Mouse (Mus musculus): ENCODE measurements around the gene Myo1a. TPM values are rescaled to one million over a fixed set of nuclear protein-coding genes. Genes with fewer than 3 reads are reported as not detected.

The Myo1a gene
- polyA plus RNA-seq, 1 experiment from 2014 or later, result 15.3 TPM

- ATAC-seq (ENCODE audit: insufficient read depth, low FRiP score, low read depth), result no peak
- H3K4me1 ChIP-seq, result peaks cover 4% of the 10 kb centered on the region; the same call in 1 of the 2 replicates
- no peak overlapping the region for H3K4me3 ChIP-seq (replicated peaks)
- no peak overlapping the region for H3K27ac ChIP-seq
- no peaks in the 10 kb centered on the region for H3K27me3 ChIP-seq (replicated peaks)
- H3K36me3 ChIP-seq, result no peaks in the 10 kb centered on the region
- H3K9ac ChIP-seq, result no peak overlapping the region
- WGBS, result 68% methylated on average over 2 of the region's 2 CpGs
- H3K4me2 ChIP-seq, result no peak overlapping the region
- no peaks in the 10 kb centered on the region for H3K9me3 ChIP-seq
Measured at GRCm38 (mm10) chr10:127736266-127736665, 31.3 kb downstream of the Myo1a start.

- Histone ChIP-seq H3K4me1 (peaks cover 4% of the 10 kb centered on the region; the same call in 1 of the 2 replicates), H3K9me3 (no peaks in the 10 kb centered on the region), H3K4me2 (no peak overlapping the region), H3K27ac (no peak overlapping the region), H3K36me3 (peaks cover 6% of the 10 kb centered on the region; the same call in 1 of the 2 replicates), H3K27me3 (replicated peaks) (no peaks in the 10 kb centered on the region), H3K9ac (no peak overlapping the region), H3K4me3 (replicated peaks) (no peak overlapping the region)
- ATAC-seq (ENCODE audit: insufficient read depth, low FRiP score, low read depth), result no peak
- 64% methylated on average over 4 of the region's 4 CpGs for WGBS
Measured at GRCm38 (mm10) chr10:127736916-127737315, 31.9 kb downstream of the Myo1a start.

- no peaks in the 10 kb centered on the region for H3K9me3 ChIP-seq
- H3K27me3 ChIP-seq (replicated peaks), result no peaks in the 10 kb centered on the region
- H3K4me3 ChIP-seq (replicated peaks), result no peak overlapping the region
- 21% methylated on average over 2 of the region's 2 CpGs for WGBS
- H3K36me3 ChIP-seq, result peaks cover 12% of the 10 kb centered on the region
- H3K27ac ChIP-seq, result 0 out of 2 replicates have a peak overlapping the region, but pooled peaks have one; percentile 5
- ATAC-seq (ENCODE audit: insufficient read depth, low FRiP score, low read depth), result no peak
- H3K4me1 ChIP-seq, result peaks cover 4% of the 10 kb centered on the region; the same call in 1 of the 2 replicates
- no peak overlapping the region for H3K9ac ChIP-seq
- H3K4me2 ChIP-seq, result no peak overlapping the region
Measured at GRCm38 (mm10) chr10:127737552-127737951, 32.6 kb downstream of the Myo1a start.

- Histone ChIP-seq H3K27ac (peak overlapping the region; percentile 79; the same call in 1 of the 2 replicates), H3K36me3 (peaks cover 20% of the 10 kb centered on the region), H3K4me3 (replicated peaks) (no peak overlapping the region; the same call in 1 of the 2 replicates), H3K4me1 (peaks cover 4% of the 10 kb centered on the region; the same call in 1 of the 2 replicates), H3K4me2 (peak overlapping the region; percentile 62), H3K27me3 (replicated peaks) (no peaks in the 10 kb centered on the region), H3K9ac (no peak overlapping the region), H3K9me3 (no peaks in the 10 kb centered on the region)
- 35% methylated on average over 13 of the region's 13 CpGs for WGBS
- ATAC-seq (ENCODE audit: insufficient read depth, low FRiP score, low read depth), result 0 out of 2 replicates have a peak, but pooled peaks have one; percentile 36
Measured at GRCm38 (mm10) chr10:127738151-127738882, 33.3 kb downstream of the Myo1a start.

GRCm38 (mm10) chr10:127739083-127739660 is 34.2 kb downstream of the Myo1a start, which contains the start of gene Zbtb39:
Gene Zbtb39, plus strand, starts transcription at chr10:127739538.
- 1% methylated on average over 49 of the region's 61 CpGs for WGBS
- H3K4me2 ChIP-seq, result peak within 1 kb of the TSS; percentile 62
- ATAC-seq (ENCODE audit: insufficient read depth, low FRiP score, low read depth), result peak; percentile 79
- peaks cover 29% of the 10 kb centered on the region for H3K36me3 ChIP-seq
- no peaks in the 10 kb centered on the region for H3K9me3 ChIP-seq
- H3K27ac ChIP-seq, result peak within 1 kb of the TSS; percentile 79
- H3K4me3 ChIP-seq (replicated peaks), result peak within 1 kb of the TSS; percentile 81
- H3K9ac ChIP-seq, result peak within 1 kb of the TSS; percentile 73
- peaks cover 4% of the 10 kb centered on the region; the same call in 1 of the 2 replicates for H3K4me1 ChIP-seq
- H3K27me3 ChIP-seq (replicated peaks), result no peaks in the 10 kb centered on the region

- H3K4me2 ChIP-seq, result peak overlapping the region; percentile 62
- no peaks in the 10 kb centered on the region for H3K27me3 ChIP-seq (replicated peaks)
- 0% methylated on average over 40 of the region's 55 CpGs for WGBS
- H3K27ac ChIP-seq, result peak overlapping the region; percentile 79
- peak overlapping the region; percentile 73 for H3K9ac ChIP-seq
- peaks cover 34% of the 10 kb centered on the region for H3K36me3 ChIP-seq
- H3K9me3 ChIP-seq, result no peaks in the 10 kb centered on the region
- H3K4me1 ChIP-seq, result peaks cover 4% of the 10 kb centered on the region; the same call in 1 of the 2 replicates
- H3K4me3 ChIP-seq (replicated peaks), result peak overlapping the region; percentile 81
- peak; percentile 33; the same call in 1 of the 2 replicates for ATAC-seq (ENCODE audit: insufficient read depth, low FRiP score, low read depth)
Measured at GRCm38 (mm10) chr10:127739661-127740161, 34.7 kb downstream of the Myo1a start.

GRCm38 (mm10) chr10:127744661-127745060 is 39.7 kb downstream of the Myo1a start:
- 63% methylated on average over 5 of the region's 5 CpGs for WGBS
- Histone ChIP-seq H3K4me2 (no peak overlapping the region), H3K27me3 (replicated peaks) (no peaks in the 10 kb centered on the region), H3K4me3 (replicated peaks) (no peak overlapping the region), H3K9me3 (no peaks in the 10 kb centered on the region), H3K4me1 (peaks cover 13% of the 10 kb centered on the region), H3K36me3 (peaks cover 52% of the 10 kb centered on the region), H3K27ac (no peak overlapping the region), H3K9ac (no peak overlapping the region)
- no peak for ATAC-seq (ENCODE audit: insufficient read depth, low FRiP score, low read depth)

GRCm38 (mm10) chr10:127745886-127746285 is 40.9 kb downstream of the Myo1a start:
- H3K9ac ChIP-seq, result no peak overlapping the region
- H3K4me1 ChIP-seq, result peaks cover 16% of the 10 kb centered on the region
- no peak for ATAC-seq (ENCODE audit: insufficient read depth, low FRiP score, low read depth)
- H3K4me2 ChIP-seq, result no peak overlapping the region
- no peaks in the 10 kb centered on the region for H3K27me3 ChIP-seq (replicated peaks)
- no peaks in the 10 kb centered on the region for H3K9me3 ChIP-seq
- H3K27ac ChIP-seq, result no peak overlapping the region
- H3K4me3 ChIP-seq (replicated peaks), result no peak overlapping the region
- peaks cover 52% of the 10 kb centered on the region for H3K36me3 ChIP-seq
- WGBS, result 74% methylated on average over 5 of the region's 5 CpGs

GRCm38 (mm10) chr10:127747254-127747653 is 42.3 kb downstream of the Myo1a start:
- Histone ChIP-seq H3K27me3 (replicated peaks) (no peaks in the 10 kb centered on the region), H3K9ac (no peak overlapping the region), H3K9me3 (no peaks in the 10 kb centered on the region), H3K4me3 (replicated peaks) (no peak overlapping the region), H3K4me1 (peaks cover 13% of the 10 kb centered on the region), H3K27ac (no peak overlapping the region), H3K36me3 (peaks cover 42% of the 10 kb centered on the region), H3K4me2 (no peak overlapping the region)
- 91% methylated on average over 8 of the region's 8 CpGs for WGBS
- ATAC-seq (ENCODE audit: insufficient read depth, low FRiP score, low read depth), result no peak

GRCm38 (mm10) chr10:127748847-127749612 is 44.1 kb downstream of the Myo1a start:
- Histone ChIP-seq H3K36me3 (peaks cover 25% of the 10 kb centered on the region), H3K4me2 (peak overlapping the region; percentile 16; the same call in 1 of the 2 replicates), H3K27me3 (replicated peaks) (no peaks in the 10 kb centered on the region), H3K4me1 (peaks cover 13% of the 10 kb centered on the region), H3K4me3 (replicated peaks) (no peak overlapping the region), H3K9ac (no peak overlapping the region), H3K9me3 (no peaks in the 10 kb centered on the region), H3K27ac (no peak overlapping the region)
- peak; percentile 56; the same call in 1 of the 2 replicates for ATAC-seq (ENCODE audit: insufficient read depth, low FRiP score, low read depth)
- WGBS, result 10% methylated on average over 8 of the region's 8 CpGs

- Histone ChIP-seq H3K27me3 (replicated peaks) (no peaks in the 10 kb centered on the region), H3K27ac (no peak overlapping the region), H3K4me3 (replicated peaks) (0 out of 2 replicates have a peak overlapping the region, but pooled peaks have one; percentile 11), H3K4me2 (peak overlapping the region; percentile 38), H3K4me1 (peaks cover 13% of the 10 kb centered on the region), H3K9me3 (no peaks in the 10 kb centered on the region), H3K36me3 (peaks cover 17% of the 10 kb centered on the region), H3K9ac (no peak overlapping the region)
- ATAC-seq (ENCODE audit: insufficient read depth, low FRiP score, low read depth), result no peak
- WGBS, result 52% methylated on average over 24 of the region's 24 CpGs
Measured at GRCm38 (mm10) chr10:127750136-127750777, 45.3 kb downstream of the Myo1a start.
